In genomic region chr16:44552036-44552435, GRCm38 (mm10) we compare ENCODE assay signal across 13 mouse cellular contexts. TPM values are rescaled to one million over a fixed set of nuclear protein-coding genes. Genes with fewer than 3 reads are reported as not detected.
DNase-seq lines count a peak whose midpoint lies in the region; ATAC-seq and TF ChIP-seq lines count a peak whose summit lies in the region.
"Had no signal": no experiment of that assay in that cellular context is flagged by ENCODE, and none has a peak within 500 bp of the region (broad histone marks: within the 10 kb centered on the region; RNA-seq: fewer than 3 reads in every experiment).

No protein-coding gene starts in this region.

- H3K9ac ChIP-seq in heart, embryonic 12.5 days: no peak overlapping the region
- 0 out of 2 replicates have a peak overlapping the region, but pooled peaks have one; percentile 4 for H3K9ac ChIP-seq in forebrain, embryonic 11.5 days (ENCODE audit: low read length)
- H3K9ac ChIP-seq in limb, embryonic 14.5 days (ENCODE audit: low read depth, low read length, severe bottlenecking): peak overlapping the region; percentile 29; the same call in 1 of the 2 replicates

- no peak overlapping the region for H3K4me2 ChIP-seq in heart, embryonic 12.5 days
- H3K4me2 ChIP-seq in forebrain, embryonic 11.5 days (ENCODE audit: low read depth, low read length, severe bottlenecking): no peak overlapping the region
- H3K4me2 ChIP-seq in limb, embryonic 14.5 days (replicated peaks; ENCODE audit: low read depth, low read length, severe bottlenecking): peak overlapping the region; percentile 44

- H3K27me3 ChIP-seq in heart, embryonic 10.5 days (ENCODE audit: insufficient read depth, poor library complexity, severe bottlenecking): peaks cover 3% of the 10 kb centered on the region; the same call in 1 of the 2 replicates
- no peaks in the 10 kb centered on the region for H3K27me3 ChIP-seq in heart, embryonic 12.5 days (replicated peaks)
- H3K27me3 ChIP-seq in forebrain, embryonic 11.5 days (ENCODE audit: control insufficient read depth, insufficient read depth, low read length): no peaks in the 10 kb centered on the region
- H3K27me3 ChIP-seq in limb, embryonic 14.5 days (ENCODE audit: control insufficient read depth, insufficient read depth, low read length): no peaks in the 10 kb centered on the region
- H3K27me3 ChIP-seq: Patski had no signal

- H3K36me3 ChIP-seq in heart, embryonic 10.5 days: 0 out of 2 replicates have a peak, but pooled peaks cover 3% of the 10 kb centered on the region
- no peaks in the 10 kb centered on the region for H3K36me3 ChIP-seq in heart, embryonic 12.5 days
- no peaks in the 10 kb centered on the region; the same call in 1 of the 2 replicates for H3K36me3 ChIP-seq in forebrain, embryonic 11.5 days (ENCODE audit: control insufficient read depth, insufficient read depth, low read length)
- H3K36me3 ChIP-seq in limb, embryonic 14.5 days (ENCODE audit: control insufficient read depth, insufficient read depth, low read length): peaks cover 50% of the 10 kb centered on the region

- TF ChIP-seq POLR2A in limb, embryonic 14.5 days (IDR thresholded peaks at IDR 0.05; ENCODE audit: borderline replicate concordance, extremely low read depth, insufficient read depth, insufficient read length): no peak

- no peak; the same call in 1 of the 2 replicates for ATAC-seq in heart, embryonic 12.5 days (ENCODE audit: insufficient number of reproducible peaks, low FRiP score)
- ATAC-seq in forebrain, embryonic 11.5 days (replicated peaks; ENCODE audit: low FRiP score): peak; percentile 67
- ATAC-seq in limb, embryonic 14.5 days (ENCODE audit: low FRiP score, low read depth): no peak
- ATAC-seq: Patski had no signal

- H3K9me3 ChIP-seq in heart, embryonic 10.5 days: no peaks in the 10 kb centered on the region
- no peaks in the 10 kb centered on the region for H3K9me3 ChIP-seq in heart, embryonic 12.5 days (replicated peaks)
- no peaks in the 10 kb centered on the region for H3K9me3 ChIP-seq in forebrain, embryonic 11.5 days (ENCODE audit: control insufficient read depth, low read length)
- no peaks in the 10 kb centered on the region for H3K9me3 ChIP-seq in limb, embryonic 14.5 days (ENCODE audit: control insufficient read depth, low read length)

- WGBS in heart, embryonic 10.5 days: 75% methylated on average over 2 of the region's 2 CpGs
- WGBS in heart, embryonic 12.5 days: 67% methylated on average over 2 of the region's 2 CpGs
- 29% methylated on average over 2 of the region's 2 CpGs for WGBS in forebrain, embryonic 11.5 days
- 62% methylated on average over 2 of the region's 2 CpGs for WGBS in limb, embryonic 14.5 days

- peaks cover 32% of the 10 kb centered on the region for H3K4me1 ChIP-seq in heart, embryonic 10.5 days
- H3K4me1 ChIP-seq in heart, embryonic 12.5 days (replicated peaks): peaks cover 25% of the 10 kb centered on the region
- peaks cover 38% of the 10 kb centered on the region for H3K4me1 ChIP-seq in forebrain, embryonic 11.5 days (replicated peaks; ENCODE audit: control insufficient read depth, insufficient read depth, low read length)
- peaks cover 73% of the 10 kb centered on the region for H3K4me1 ChIP-seq in limb, embryonic 14.5 days (ENCODE audit: control insufficient read depth, insufficient read depth, low read length)

- no peak overlapping the region for H3K4me3 ChIP-seq in heart, embryonic 10.5 days
- H3K4me3 ChIP-seq in heart, embryonic 12.5 days: no peak overlapping the region
- no peak overlapping the region for H3K4me3 ChIP-seq in forebrain, embryonic 11.5 days (ENCODE audit: low read depth, low read length)
- H3K4me3 ChIP-seq in limb, embryonic 14.5 days (replicated peaks; ENCODE audit: low read length): 0 out of 2 replicates have a peak overlapping the region, but pooled peaks have one; percentile 4
- H3K4me3 ChIP-seq: erythroblast, embryonic 14.5 days; heart, adult 2 months; megakaryocyte, embryonic 14.5 days had no signal

- H3K27ac ChIP-seq in heart, embryonic 10.5 days: no peak overlapping the region
- H3K27ac ChIP-seq in heart, embryonic 12.5 days (ENCODE audit: poor library complexity, severe bottlenecking): no peak overlapping the region
- peak overlapping the region; percentile 25; the same call in 1 of the 2 replicates for H3K27ac ChIP-seq in forebrain, embryonic 11.5 days (ENCODE audit: low read depth, low read length)
- 0 out of 2 replicates have a peak overlapping the region, but pooled peaks have one; percentile 38 for H3K27ac ChIP-seq in limb, embryonic 14.5 days (replicated peaks; ENCODE audit: low read depth, low read length)
- H3K27ac ChIP-seq: heart, adult 2 months had no signal

- peak; percentile 56 for DNase-seq in heart, embryonic 10.5 days (ENCODE audit: low spot score)
- peak; percentile 83 for DNase-seq in cerebellum, adult 11-12 months
- peak; percentile 61 for DNase-seq in forebrain, embryonic 11.5 days (ENCODE audit: low spot score)
- DNase-seq in limb, embryonic 14.5 days (ENCODE audit: low spot score): no peak
- DNase-seq in right cerebral cortex, postnatal 36 days (ENCODE audit: low spot score in 2 of 2): no peak
- DNase-seq in layer of hippocampus, postnatal 25 days (ENCODE audit: extremely low spot score in 1 of 2, low spot score in 1 of 2): no peak
- no peak for DNase-seq in layer of hippocampus, adult 8-10 months (ENCODE audit: low spot score in 2 of 2)
- DNase-seq: heart, adult 2 months; kidney, adult 11 months had no signal

RNA-seq across cellular contexts. Expression of gene Boc, which starts 6.7 kb away (rescaled TPM):
- polyA plus RNA-seq in heart, embryonic 10.5 days (2016; fragmentation: Nextera tagmentation; extraction: Ambion mirVana): 5.4 and 8.7 TPM in 2 replicates
- 7.9 and 9.3 TPM in 2 replicates for polyA plus RNA-seq in heart, embryonic 12.5 days (2016; fragmentation: Nextera tagmentation; extraction: Ambion mirVana)
- polyA plus RNA-seq in forebrain, embryonic 11.5 days (2014; fragmentation: Nextera tagmentation; extraction: Ambion mirVana): 35.6 and 35.9 TPM in 2 replicates
- 91.4 and 121 TPM in 2 replicates for polyA plus RNA-seq in limb, embryonic 14.5 days (2012; rRNA removed)
- 59.8 and 72.3 TPM in 2 replicates for polyA plus RNA-seq in limb, embryonic 14.5 days (2014; fragmentation: Nextera tagmentation; extraction: Ambion mirVana)
- 10 to 100 TPM in 1 of 2 experiments, 1 to 10 TPM in 1; 9.9 to 10.3 TPM for total RNA-seq in layer of hippocampus, postnatal 25 days (2021)
- total RNA-seq in layer of hippocampus, adult 8-10 months (2022): 10 to 100 TPM; 10.7 to 13.4 (median 12.6) TPM
- polyA plus RNA-seq: erythroblast, embryonic 14.5 days had no signal

Comparison
In these comparisons a context has a peak if more than half of its experiments do, and no peak if none do; other contexts are left out.
1. DNase-seq: peak in heart, embryonic 10.5 days (single experiment), cerebellum, adult 11-12 months (single experiment) and forebrain, embryonic 11.5 days (single experiment); none in limb, embryonic 14.5 days (single experiment), right cerebral cortex, postnatal 36 days (0 of 2), layer of hippocampus, postnatal 25 days (0 of 2) and layer of hippocampus, adult 8-10 months (0 of 2).
2. H3K27ac ChIP-seq: peak in forebrain, embryonic 11.5 days (single experiment) and limb, embryonic 14.5 days (single experiment); none in heart, embryonic 10.5 days (single experiment) and heart, embryonic 12.5 days (single experiment).